Mouse (Mus musculus): Measurements from ENCODE around the gene Wscd1.

Gene Wscd1

DNA sequence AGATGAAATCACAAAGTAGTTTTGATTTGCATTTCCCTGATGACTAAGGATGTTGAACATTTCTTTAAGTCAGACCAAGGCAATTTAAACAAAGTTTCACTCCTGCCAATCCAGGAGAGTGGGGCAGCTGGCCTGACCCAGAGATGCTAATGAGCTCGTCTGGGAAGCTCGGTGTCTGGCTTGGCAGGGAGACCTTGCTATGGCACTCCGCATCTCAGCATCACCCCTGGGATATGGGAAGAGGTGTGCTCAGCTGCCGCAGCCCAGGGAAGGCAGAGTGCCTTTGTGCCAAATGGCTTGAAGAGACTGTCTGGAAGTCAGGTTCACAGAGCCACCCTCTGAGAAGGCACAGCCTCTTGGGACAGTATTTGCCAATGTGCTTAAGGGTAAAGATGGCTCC, 75.3 kb downstream of the Wscd1 start:
- DNase-seq (ENCODE audit: low spot score): no peak

Data from embryo, embryonic 10 days (tissue).